Mouse (Mus musculus) embryonic facial prominence, embryonic 15.5 days (tissue): Measurements from ENCODE around the gene Olfr1369-ps1. TPM values are rescaled to one million over a fixed set of nuclear protein-coding genes. Genes with fewer than 3 reads are reported as not detected.

ENCODE experiments used
- ATAC-seq: fragments of 200-750 bp; cut with Nextera tagmentation; 2 replicates; pipeline ENCODE4 v1.8.0; 2017; ENCODE audit warnings: low read depth, moderate TSS enrichment; ENCODE audit not compliant: insufficient number of reproducible peaks, low FRiP score, low TSS enrichment
- H3K27ac ChIP-seq: fragments of 300-500 bp; sonication (generic); replicated peaks from 2 replicates; pipeline ENCODE4 v1.5.1; 2015; ENCODE audit warnings: mild to moderate bottlenecking, inconsistent platforms
- H3K27me3 ChIP-seq: fragments of 300-500 bp; sonication (generic); 2 replicates; pipeline ENCODE4 v1.6.1; 2015; ENCODE audit warnings: inconsistent platforms
- H3K36me3 ChIP-seq: fragments of 300-500 bp; sonication (generic); 2 replicates; pipeline ENCODE4 v1.6.1; 2015; ENCODE audit warnings: mild to moderate bottlenecking, inconsistent platforms
- H3K4me1 ChIP-seq: fragments of 300-500 bp; sonication (generic); 2 replicates; pipeline ENCODE4 v1.6.1; 2015; ENCODE audit warnings: inconsistent platforms
- H3K4me2 ChIP-seq: fragments of 300-500 bp; sonication (generic); replicated peaks from 2 replicates; pipeline ENCODE4 v1.6.1; 2015; ENCODE audit warnings: mild to moderate bottlenecking, inconsistent platforms
- H3K4me3 ChIP-seq: fragments of 300-500 bp; sonication (generic); replicated peaks from 2 replicates; pipeline ENCODE4 v1.5.1; 2015; ENCODE audit warnings: mild to moderate bottlenecking, inconsistent platforms
- H3K9ac ChIP-seq: fragments of 300-500 bp; sonication (generic); 2 replicates; pipeline ENCODE4 v1.6.1; 2015; ENCODE audit warnings: inconsistent platforms
- H3K9me3 ChIP-seq: fragments of 300-500 bp; sonication (generic); replicated peaks from 2 replicates; pipeline ENCODE4 v1.6.1; 2016; ENCODE audit warnings: inconsistent platforms
- WGBS: fragments of 180-500 bp; shearing (Covaris S2); methylation state at CpG from one replicate; pipeline ENCODE4 v1.1.7; 2015; 5-methylcytosine and 5-hydroxymethylcytosine counted together
- polyA plus RNA-seq: library from polyadenylated mRNA; unstranded; fragments of >200 nt; fragmentation: Nextera tagmentation; extraction: Ambion mirVana; gene quantifications from 2 replicates; pipeline ENCODE4 v1.2.1, GENCODE M21; 2015

Gene Olfr1369-ps1
- polyA plus RNA-seq, 1 experiment from 2014 or later: 0.04 TPM

GRCm38 (mm10) chr13:21158785-21159474, 47.6 kb downstream of the Olfr1369-ps1 start:
- Histone ChIP-seq H3K9me3 (no peaks in the 10 kb centered on the region), H3K4me2 (peak overlapping the region; percentile 94), H3K4me1 (peaks cover 6% of the 10 kb centered on the region; the same call in 1 of the 2 replicates), H3K9ac (peak overlapping the region; percentile 24; the same call in 1 of the 2 replicates), H3K27me3 (0 out of 2 replicates have a peak, but pooled peaks cover 4% of the 10 kb centered on the region), H3K36me3 (no peaks in the 10 kb centered on the region), H3K4me3 (peak overlapping the region; percentile 74), H3K27ac (no peak overlapping the region)
- ATAC-seq: no peak; the same call in 1 of the 2 replicates
- under 1% methylated on average over 19 of the region's 19 CpGs for WGBS

GRCm38 (mm10) chr13:21159475-21159819, 48.2 kb downstream of the Olfr1369-ps1 start:
- no peak overlapping the region for H3K27ac ChIP-seq
- H3K9ac ChIP-seq: peak overlapping the region; percentile 24
- WGBS: under 1% methylated on average over 15 of the region's 15 CpGs
- H3K4me2 ChIP-seq: peak overlapping the region; percentile 94
- no peaks in the 10 kb centered on the region for H3K36me3 ChIP-seq
- ATAC-seq: no peak
- 0 out of 2 replicates have a peak, but pooled peaks cover 4% of the 10 kb centered on the region for H3K27me3 ChIP-seq
- no peaks in the 10 kb centered on the region for H3K9me3 ChIP-seq
- peak overlapping the region; percentile 74 for H3K4me3 ChIP-seq
- H3K4me1 ChIP-seq: peaks cover 6% of the 10 kb centered on the region; the same call in 1 of the 2 replicates

GRCm38 (mm10) chr13:21160041-21160511, 48.8 kb downstream of the Olfr1369-ps1 start:
- Histone ChIP-seq H3K36me3 (no peaks in the 10 kb centered on the region), H3K9ac (peak overlapping the region; percentile 24; the same call in 1 of the 2 replicates), H3K27ac (no peak overlapping the region), H3K4me3 (peak overlapping the region; percentile 74), H3K27me3 (0 out of 2 replicates have a peak, but pooled peaks cover 4% of the 10 kb centered on the region), H3K4me2 (peak overlapping the region; percentile 94), H3K4me1 (peaks cover 6% of the 10 kb centered on the region; the same call in 1 of the 2 replicates), H3K9me3 (no peaks in the 10 kb centered on the region)
- no peak for ATAC-seq
- WGBS: under 1% methylated on average over 16 of the region's 16 CpGs

- peak; percentile 87 for ATAC-seq
- under 1% methylated on average over 32 of the region's 32 CpGs for WGBS
- peak overlapping the region; percentile 37; the same call in 1 of the 2 replicates for H3K9ac ChIP-seq
- peak overlapping the region; percentile 74 for H3K4me3 ChIP-seq
- peak overlapping the region; percentile 94 for H3K4me2 ChIP-seq
- 0 out of 2 replicates have a peak, but pooled peaks cover 4% of the 10 kb centered on the region for H3K27me3 ChIP-seq
- no peaks in the 10 kb centered on the region for H3K9me3 ChIP-seq
- peaks cover 6% of the 10 kb centered on the region; the same call in 1 of the 2 replicates for H3K4me1 ChIP-seq
- peak overlapping the region; percentile 63; the same call in 1 of the 2 replicates for H3K27ac ChIP-seq
- H3K36me3 ChIP-seq: no peaks in the 10 kb centered on the region
Measured at GRCm38 (mm10) chr13:21160657-21161590, 49.6 kb downstream of the Olfr1369-ps1 start.

- WGBS: 39% methylated on average over 2 of the region's 2 CpGs
- Histone ChIP-seq H3K27me3 (0 out of 2 replicates have a peak, but pooled peaks cover 4% of the 10 kb centered on the region), H3K27ac (no peak overlapping the region), H3K4me2 (peak overlapping the region; percentile 94), H3K9ac (no peak overlapping the region), H3K4me3 (peak overlapping the region; percentile 74), H3K36me3 (no peaks in the 10 kb centered on the region), H3K4me1 (peaks cover 6% of the 10 kb centered on the region; the same call in 1 of the 2 replicates), H3K9me3 (no peaks in the 10 kb centered on the region)
- no peak for ATAC-seq
Measured at GRCm38 (mm10) chr13:21161591-21161990, 50.3 kb downstream of the Olfr1369-ps1 start.

- Histone ChIP-seq H3K9ac (no peak overlapping the region), H3K27me3 (0 out of 2 replicates have a peak, but pooled peaks cover 4% of the 10 kb centered on the region), H3K27ac (no peak overlapping the region), H3K36me3 (no peaks in the 10 kb centered on the region), H3K9me3 (no peaks in the 10 kb centered on the region), H3K4me3 (no peak overlapping the region), H3K4me2 (no peak overlapping the region), H3K4me1 (peaks cover 6% of the 10 kb centered on the region; the same call in 1 of the 2 replicates)
- no peak for ATAC-seq
- WGBS: 50% methylated on average over 5 of the region's 5 CpGs
Measured at GRCm38 (mm10) chr13:21162591-21162990, 51.3 kb downstream of the Olfr1369-ps1 start.

GRCm38 (mm10) chr13:21166936-21167909, 55.9 kb downstream of the Olfr1369-ps1 start:
- ATAC-seq: peak; percentile 71; the same call in 1 of the 2 replicates
- Histone ChIP-seq H3K27me3 (no peaks in the 10 kb centered on the region), H3K36me3 (no peaks in the 10 kb centered on the region), H3K4me3 (peak overlapping the region; percentile 58), H3K27ac (peak overlapping the region; percentile 75), H3K9ac (peak overlapping the region; percentile 39), H3K9me3 (no peaks in the 10 kb centered on the region), H3K4me2 (peak overlapping the region; percentile 87), H3K4me1 (peaks cover 12% of the 10 kb centered on the region)
- under 1% methylated on average over 27 of the region's 27 CpGs for WGBS

- no peak overlapping the region for H3K9ac ChIP-seq
Measured at GRCm38 (mm10) chr13:21167910-21168300, 56.6 kb downstream of the Olfr1369-ps1 start.

GRCm38 (mm10) chr13:21168371-21169011, 57.2 kb downstream of the Olfr1369-ps1 start:
- ATAC-seq: no peak
- Histone ChIP-seq H3K36me3 (no peaks in the 10 kb centered on the region), H3K9me3 (no peaks in the 10 kb centered on the region), H3K9ac (peak overlapping the region; percentile 31), H3K27me3 (no peaks in the 10 kb centered on the region), H3K4me2 (peak overlapping the region; percentile 87), H3K4me1 (peaks cover 12% of the 10 kb centered on the region), H3K27ac (peak overlapping the region; percentile 61), H3K4me3 (peak overlapping the region; percentile 58)
- under 1% methylated on average over 16 of the region's 16 CpGs for WGBS

More at GRCm38 (mm10) chr13:21167910-21168300, 56.6 kb downstream of the Olfr1369-ps1 start:
- ATAC-seq: no peak
- Histone ChIP-seq H3K4me3 (peak overlapping the region; percentile 58), H3K27me3 (no peaks in the 10 kb centered on the region), H3K4me2 (peak overlapping the region; percentile 87), H3K36me3 (no peaks in the 10 kb centered on the region), H3K4me1 (peaks cover 12% of the 10 kb centered on the region), H3K27ac (peak overlapping the region; percentile 75), H3K9me3 (no peaks in the 10 kb centered on the region)
- WGBS: under 1% methylated on average over 8 of the region's 8 CpGs
